Mouse (Mus musculus) C2C12 (cell line): Measurements from ENCODE around the gene Gm39566. TPM values are rescaled to one million over a fixed set of nuclear protein-coding genes. Genes with fewer than 3 reads are reported as not detected.

ENCODE experiments used
- H3K27me3 ChIP-seq: one replicate; pipeline ENCODE4 v1.6.1; 2011; ENCODE audit not compliant: control insufficient read depth, insufficient read depth, insufficient read length
- H3K36me3 ChIP-seq: one replicate; pipeline ENCODE4 v1.6.1; 2011; ENCODE audit not compliant: control insufficient read depth, insufficient read depth
- H3K4me3 ChIP-seq: one replicate; pipeline ENCODE4 v1.5.1; 2011; ENCODE audit warnings: mild to moderate bottlenecking, control low read depth; ENCODE audit not compliant: poor library complexity, insufficient read depth, severe bottlenecking
- H3K79me2 ChIP-seq: one replicate; pipeline ENCODE4 v1.6.1; 2011; ENCODE audit not compliant: control insufficient read depth, insufficient read depth
- H3K79me3 ChIP-seq: one replicate; pipeline ENCODE4 v1.6.1; 2011; ENCODE audit warnings: low read depth, control low read depth
- H3ac ChIP-seq: one replicate; pipeline ENCODE3; 2011; ENCODE audit warnings: low read depth; ENCODE audit not compliant: control insufficient read depth, insufficient read length
- CEBPB ChIP-seq: IDR thresholded peaks from one replicate; pipeline ENCODE4 v1.6.1; 2011; ENCODE audit warnings: low read depth, mild to moderate bottlenecking, control low read depth, moderate library complexity
- CTCF ChIP-seq: IDR thresholded peaks from one replicate; pipeline ENCODE4 v1.5.1; 2011; ENCODE audit not compliant: control insufficient read depth, insufficient read depth, insufficient read length
- FOSL1 ChIP-seq: IDR thresholded peaks from one replicate; pipeline ENCODE4 v1.8.0; 2011; ENCODE audit warnings: mild to moderate bottlenecking, low read length; ENCODE audit not compliant: poor library complexity, insufficient read depth, severe bottlenecking
- MAX ChIP-seq: IDR thresholded peaks from one replicate; pipeline ENCODE4 v1.6.1; 2011; ENCODE audit warnings: mild to moderate bottlenecking, control low read depth
- MYOD1 ChIP-seq: IDR thresholded peaks from one replicate; pipeline ENCODE4 v1.6.1; 2011; ENCODE audit warnings: low read depth; ENCODE audit not compliant: control insufficient read depth, insufficient read length
- MYOG ChIP-seq: IDR thresholded peaks from one replicate; pipeline ENCODE4 v1.6.1; 2011; ENCODE audit not compliant: control insufficient read depth, insufficient read length; ENCODE audit errors: extremely low read depth
- USF1 ChIP-seq: IDR thresholded peaks from one replicate; pipeline ENCODE4 v1.6.1; 2011; ENCODE audit warnings: low read depth, mild to moderate bottlenecking, control low read depth, moderate library complexity
- polyA plus RNA-seq: library from polyadenylated mRNA; unstranded; fragments of >200 nt; fragmentation: generic; extraction: Trizol; gene quantifications from one replicate; pipeline ENCODE4 v1.2.1, GENCODE M21; 2012; ENCODE audit warnings: missing spikeins

Gene Gm39566
- polyA plus RNA-seq, 1 experiment, result not detected

DNA sequence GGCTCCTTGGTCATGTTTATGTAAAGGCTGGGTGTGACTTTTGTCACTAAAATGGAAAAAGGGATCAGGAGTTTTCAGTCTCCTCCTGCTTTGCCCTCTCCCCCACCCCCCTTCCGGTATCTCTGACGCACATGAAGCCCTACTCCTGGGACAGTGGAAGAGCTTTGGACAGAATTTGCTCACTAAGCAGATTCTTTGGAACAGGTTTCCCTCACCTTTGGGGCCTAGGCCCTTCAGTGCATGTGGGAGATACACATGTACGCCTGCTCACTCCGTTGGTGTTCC, 47.5 kb downstream of the Gm39566 start:
- no peaks in the 10 kb centered on the region for H3K79me2 ChIP-seq

DNA sequence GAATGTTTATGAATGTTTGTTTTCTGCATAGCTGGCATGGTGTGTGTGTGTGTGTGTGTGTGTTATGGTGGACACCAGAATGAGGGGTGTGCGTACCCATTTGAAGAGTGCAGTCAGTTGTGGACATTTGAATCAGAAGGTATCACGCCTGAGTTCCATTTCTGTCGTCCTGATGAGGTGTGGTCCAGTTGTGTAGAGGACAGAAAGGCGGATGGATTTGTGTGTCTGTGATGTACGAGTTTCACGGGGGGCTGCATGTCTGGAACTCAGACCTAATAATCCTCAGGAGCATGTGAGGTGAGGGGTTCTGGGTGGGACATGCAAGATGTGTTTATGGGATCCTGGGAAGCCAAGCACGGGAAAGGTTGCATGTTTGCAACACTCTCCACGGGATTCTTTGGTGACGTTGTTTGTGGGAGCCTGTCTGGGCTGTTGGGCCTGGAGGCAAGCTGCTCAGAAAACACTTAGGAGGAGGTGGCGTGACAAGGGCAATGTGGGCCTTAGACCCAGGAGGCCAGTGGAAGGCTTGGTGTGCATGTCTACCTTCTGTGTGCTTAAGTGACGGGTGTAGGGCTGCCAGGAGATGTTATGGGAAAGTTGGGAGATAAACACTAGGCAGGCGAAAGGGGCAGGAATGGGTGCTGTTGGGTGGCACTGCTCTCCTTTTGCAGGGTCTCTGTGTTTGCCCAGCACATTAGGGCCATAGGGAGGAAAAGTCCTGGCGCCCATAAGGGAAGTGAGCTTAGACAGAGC, 48.0 kb downstream of the Gm39566 start:
- Histone ChIP-seq H3K4me3 (no peak overlapping the region), H3K79me2 (no peaks in the 10 kb centered on the region), H3K36me3 (no peaks in the 10 kb centered on the region), H3ac (no peak overlapping the region), H3K79me3 (no peaks in the 10 kb centered on the region), H3K27me3 (no peaks in the 10 kb centered on the region)
- TF ChIP-seq FOSL1 (no peak), CEBPB (no peak), MAX (no peak), CTCF (no peak), MYOG (no peak), MYOD1 (no peak), USF1 (no peak)

More for the DNA sequence above, 47.5 kb downstream of the Gm39566 start:
- no peaks in the 10 kb centered on the region for H3K79me3 ChIP-seq
- no peaks in the 10 kb centered on the region for H3K27me3 ChIP-seq
- no peak overlapping the region for H3K4me3 ChIP-seq
- no peak overlapping the region for H3ac ChIP-seq
- TF ChIP-seq MYOD1, result no peak
- TF ChIP-seq CEBPB, result no peak
- TF ChIP-seq MYOG, result no peak
- TF ChIP-seq MAX, result no peak
- no peak for TF ChIP-seq FOSL1
- TF ChIP-seq USF1, result no peak
- TF ChIP-seq CTCF, result no peak
- H3K36me3 ChIP-seq, result no peaks in the 10 kb centered on the region

DNA sequence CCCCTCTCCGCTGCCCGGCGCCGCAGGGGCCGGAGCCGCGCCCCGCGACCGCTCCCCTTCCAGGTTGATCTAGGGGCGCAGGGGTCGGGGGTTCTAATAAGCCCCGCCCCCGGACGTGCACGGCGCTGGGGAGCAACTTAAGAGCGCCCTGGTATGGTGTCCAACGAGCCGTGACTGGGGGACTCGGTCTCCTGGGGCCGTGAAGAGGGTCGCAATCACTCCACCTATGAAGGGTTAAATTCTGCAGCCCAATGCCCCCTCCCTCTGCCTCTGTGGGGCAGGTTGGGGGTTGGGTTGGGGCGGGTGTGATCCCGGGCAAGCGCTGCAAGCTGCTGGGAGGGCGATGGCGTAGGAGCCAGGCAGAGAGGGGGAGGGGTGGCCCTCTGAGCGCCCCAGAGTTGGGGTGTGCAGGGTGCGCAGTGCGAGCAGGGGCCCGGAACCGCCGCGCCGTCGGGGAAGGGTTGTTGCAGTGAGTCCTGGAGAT, 48.9 kb downstream of the Gm39566 start:
- Histone ChIP-seq H3ac (peak overlapping the region; percentile 50), H3K4me3 (peak overlapping the region; percentile 75), H3K27me3 (no peaks in the 10 kb centered on the region), H3K36me3 (no peaks in the 10 kb centered on the region), H3K79me3 (no peaks in the 10 kb centered on the region), H3K79me2 (no peaks in the 10 kb centered on the region)
- TF ChIP-seq USF1 (no peak), CTCF (no peak), FOSL1 (no peak), MYOD1 (no peak)

DNA sequence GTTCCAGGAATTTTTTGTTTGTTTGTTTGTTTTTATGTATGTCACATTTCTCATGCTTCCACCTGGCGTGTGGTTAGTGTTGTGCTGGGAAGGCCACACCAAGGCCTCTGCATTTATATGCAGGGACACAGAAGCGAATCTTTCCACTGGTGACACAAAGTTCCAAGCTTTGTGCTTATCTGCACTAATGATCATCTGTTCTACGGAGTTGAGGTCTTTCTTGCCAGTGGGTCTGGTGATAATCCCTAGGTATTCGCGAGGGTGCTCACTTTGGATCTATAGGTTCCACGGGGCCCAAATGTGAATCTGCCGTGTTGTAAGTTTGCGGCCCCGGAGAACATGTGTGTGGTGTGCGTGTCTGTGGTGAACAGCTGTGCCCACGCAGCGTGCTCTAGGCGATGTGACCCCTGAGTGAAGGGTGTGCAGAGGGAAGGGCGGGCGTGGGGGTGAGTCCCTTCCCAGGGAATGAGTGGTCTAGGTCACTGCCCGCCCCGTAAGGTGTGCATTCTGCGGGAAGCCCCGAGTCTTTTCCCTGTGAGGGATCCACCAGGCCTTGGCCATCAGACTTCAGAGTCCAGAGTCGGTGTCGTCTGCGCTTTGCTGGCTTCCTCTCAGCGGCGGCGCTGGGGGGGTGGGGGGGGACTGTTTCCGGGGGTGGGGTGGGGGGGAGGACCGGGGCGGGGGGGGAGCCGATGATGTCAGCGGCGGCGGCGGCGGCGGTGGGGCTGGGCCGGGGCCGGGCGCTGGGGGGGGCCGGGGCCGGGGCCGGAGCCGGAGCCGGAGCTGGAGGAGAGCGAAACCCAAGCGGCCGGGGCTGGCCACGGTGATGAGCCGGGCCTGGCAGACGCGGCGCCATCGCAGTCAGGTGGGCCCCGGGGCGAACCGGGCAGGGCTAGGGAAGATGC, 49.6 kb downstream of the Gm39566 start, which contains the start of gene Zbtb4:
Zbtb4 (plus strand) TSS at position 692 of the 905 bp plus-strand sequence.
- no peaks in the 10 kb centered on the region for H3K79me2 ChIP-seq
- no peaks in the 10 kb centered on the region for H3K79me3 ChIP-seq
- peak within 1 kb of the TSS; percentile 75 for H3K4me3 ChIP-seq
- TF ChIP-seq FOSL1 (no peak), CEBPB (no peak), MYOD1 (no peak), MAX (no peak), MYOG (no peak), USF1 (no peak), CTCF (no peak)
- no peaks in the 10 kb centered on the region for H3K27me3 ChIP-seq
- H3ac ChIP-seq, result peak within 1 kb of the TSS; percentile 50
- no peaks in the 10 kb centered on the region for H3K36me3 ChIP-seq

DNA sequence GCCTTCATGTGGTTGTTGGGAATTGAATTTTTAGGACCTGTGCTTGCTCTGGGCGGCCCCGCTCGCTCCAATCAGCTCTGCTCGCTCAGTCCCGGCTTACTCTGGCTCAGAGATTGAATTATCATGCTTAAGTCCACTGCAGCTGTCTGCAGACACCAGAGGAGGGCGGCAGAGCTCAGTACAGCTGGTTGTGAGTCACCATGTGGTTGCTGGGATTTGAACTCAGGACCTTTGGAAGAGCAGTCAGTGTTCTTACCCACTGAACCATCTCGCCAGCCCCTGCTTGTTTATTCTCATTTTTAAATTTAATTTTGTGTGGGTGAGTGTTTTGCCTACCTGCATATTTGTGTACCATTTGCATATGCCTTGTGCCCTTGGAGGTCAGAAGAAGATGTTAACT, 51.5 kb downstream of the Gm39566 start:
- Histone ChIP-seq H3K27me3 (no peaks in the 10 kb centered on the region), H3K4me3 (no peak overlapping the region), H3ac (no peak overlapping the region), H3K36me3 (no peaks in the 10 kb centered on the region), H3K79me3 (no peaks in the 10 kb centered on the region), H3K79me2 (no peaks in the 10 kb centered on the region)
- TF ChIP-seq CTCF (no peak), MAX (no peak), FOSL1 (no peak), USF1 (no peak), MYOD1 (no peak), MYOG (no peak), CEBPB (no peak)

DNA sequence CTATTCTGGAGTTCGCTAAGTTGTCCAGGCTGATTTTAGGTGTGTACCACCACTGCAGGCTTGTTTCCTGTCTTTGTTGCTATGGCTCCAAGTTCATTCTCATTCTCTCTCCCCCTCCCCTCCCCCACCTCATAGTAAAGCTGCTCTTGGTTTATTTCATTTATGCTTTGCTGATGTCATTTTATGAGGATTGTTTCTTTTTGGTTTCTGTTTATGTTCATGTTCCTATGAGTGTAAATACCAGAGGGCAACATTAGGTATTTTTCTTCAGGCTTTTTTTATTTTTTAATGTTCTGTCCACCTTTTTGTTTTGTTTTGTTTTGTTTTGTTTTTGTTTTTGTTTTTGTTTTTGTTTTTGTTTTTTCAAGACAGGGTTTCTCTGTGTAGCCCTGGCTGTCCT, 53.2 kb downstream of the Gm39566 start, which contains the start of gene Slc35g3:
Slc35g3 (minus strand) TSS at position 101 of the 400 bp plus-strand sequence.
- TF ChIP-seq CTCF, result no peak
- no peak for TF ChIP-seq FOSL1
- TF ChIP-seq USF1, result no peak
- TF ChIP-seq CEBPB, result no peak
- TF ChIP-seq MYOG, result no peak
- no peak for TF ChIP-seq MAX
- Histone ChIP-seq H3K27me3 (no peaks in the 10 kb centered on the region), H3ac (no peak within 1 kb of the TSS), H3K4me3 (no peak within 1 kb of the TSS), H3K36me3 (peaks cover 9% of the 10 kb centered on the region), H3K79me3 (peaks cover 13% of the 10 kb centered on the region), H3K79me2 (peaks cover 14% of the 10 kb centered on the region)
